Mouse (Mus musculus): ENCODE measurements around the gene Tfec. TPM values are rescaled to one million over a fixed set of nuclear protein-coding genes. Genes with fewer than 3 reads are reported as not detected.

Tfec gene
- polyA plus RNA-seq, 1 experiment from 2014 or later = 4.4 TPM

GRCm38 (mm10) chr6:16828304-16828703 lies 69.9 kb downstream of the Tfec start:
- no peak overlapping the region for H3K27ac ChIP-seq (ENCODE audit: low read depth, low read length)
- no peak for ATAC-seq (replicated peaks; ENCODE audit: low FRiP score)

GRCm38 (mm10) chr6:16821985-16822384 lies 76.3 kb downstream of the Tfec start:
- WGBS = 50% methylated on average over 1 of the region's 1 CpGs
- ATAC-seq (replicated peaks; ENCODE audit: low FRiP score) (no peak), DNase-seq (ENCODE audit: low spot score) (no peak)
- H3K27ac ChIP-seq (ENCODE audit: low read depth, low read length) = no peak overlapping the region
- no peaks in the 10 kb centered on the region for H3K9me3 ChIP-seq (ENCODE audit: control insufficient read depth, low read length)
- no peaks in the 10 kb centered on the region for H3K27me3 ChIP-seq (replicated peaks; ENCODE audit: control insufficient read depth, insufficient read depth, low read length)
- no peaks in the 10 kb centered on the region for H3K36me3 ChIP-seq (ENCODE audit: control insufficient read depth, insufficient read depth, low read length)
- no peak overlapping the region for H3K9ac ChIP-seq (ENCODE audit: low read depth, low read length)
- no peak overlapping the region for H3K4me2 ChIP-seq
- no peak overlapping the region for H3K4me3 ChIP-seq (ENCODE audit: low read depth, low read length)
- H3K4me1 ChIP-seq (replicated peaks; ENCODE audit: control insufficient read depth, insufficient read depth, low read length) = no peaks in the 10 kb centered on the region

More at GRCm38 (mm10) chr6:16828304-16828703, 69.9 kb downstream of the Tfec start:
- Histone ChIP-seq H3K27me3 (replicated peaks; ENCODE audit: control insufficient read depth, insufficient read depth, low read length) (no peaks in the 10 kb centered on the region), H3K9me3 (ENCODE audit: control insufficient read depth, low read length) (no peaks in the 10 kb centered on the region), H3K4me1 (replicated peaks; ENCODE audit: control insufficient read depth, insufficient read depth, low read length) (no peaks in the 10 kb centered on the region), H3K4me3 (ENCODE audit: low read depth, low read length) (no peak overlapping the region), H3K36me3 (ENCODE audit: control insufficient read depth, insufficient read depth, low read length) (no peaks in the 10 kb centered on the region), H3K4me2 (no peak overlapping the region), H3K9ac (ENCODE audit: low read depth, low read length) (no peak overlapping the region)
- no peak for DNase-seq (ENCODE audit: low spot score)

GRCm38 (mm10) chr6:16806302-16806701 lies 91.9 kb downstream of the Tfec start:
- WGBS = 77% methylated on average over 1 of the region's 1 CpGs
- Histone ChIP-seq H3K4me3 (ENCODE audit: low read depth, low read length) (no peak overlapping the region), H3K36me3 (ENCODE audit: control insufficient read depth, insufficient read depth, low read length) (no peaks in the 10 kb centered on the region), H3K27me3 (replicated peaks; ENCODE audit: control insufficient read depth, insufficient read depth, low read length) (no peaks in the 10 kb centered on the region), H3K4me1 (replicated peaks; ENCODE audit: control insufficient read depth, insufficient read depth, low read length) (no peaks in the 10 kb centered on the region), H3K27ac (ENCODE audit: low read depth, low read length) (no peak overlapping the region), H3K9ac (ENCODE audit: low read depth, low read length) (no peak overlapping the region), H3K9me3 (ENCODE audit: control insufficient read depth, low read length) (no peaks in the 10 kb centered on the region), H3K4me2 (no peak overlapping the region)
- ATAC-seq (replicated peaks; ENCODE audit: low FRiP score) (no peak), DNase-seq (ENCODE audit: low spot score) (no peak)

GRCm38 (mm10) chr6:16797669-16798068 lies 100.6 kb downstream of the Tfec start:
- no peaks in the 10 kb centered on the region for H3K27me3 ChIP-seq (replicated peaks; ENCODE audit: control insufficient read depth, insufficient read depth, low read length)
- H3K27ac ChIP-seq (ENCODE audit: low read depth, low read length) = no peak overlapping the region
- no peak overlapping the region for H3K9ac ChIP-seq (ENCODE audit: low read depth, low read length)
- H3K36me3 ChIP-seq (ENCODE audit: control insufficient read depth, insufficient read depth, low read length) = no peaks in the 10 kb centered on the region
- no peak overlapping the region for H3K4me2 ChIP-seq
- no peak for DNase-seq (ENCODE audit: low spot score)
- no peak overlapping the region for H3K4me3 ChIP-seq (ENCODE audit: low read depth, low read length)
- no peak for ATAC-seq (replicated peaks; ENCODE audit: low FRiP score)
- 47% methylated on average over 10 of the region's 10 CpGs for WGBS
- H3K4me1 ChIP-seq (replicated peaks; ENCODE audit: control insufficient read depth, insufficient read depth, low read length) = no peaks in the 10 kb centered on the region
- H3K9me3 ChIP-seq (ENCODE audit: control insufficient read depth, low read length) = no peaks in the 10 kb centered on the region

- no peak for DNase-seq (ENCODE audit: low spot score)
- Histone ChIP-seq H3K36me3 (ENCODE audit: control insufficient read depth, insufficient read depth, low read length) (no peaks in the 10 kb centered on the region), H3K4me1 (replicated peaks; ENCODE audit: control insufficient read depth, insufficient read depth, low read length) (no peaks in the 10 kb centered on the region), H3K4me2 (no peak overlapping the region), H3K27me3 (replicated peaks; ENCODE audit: control insufficient read depth, insufficient read depth, low read length) (no peaks in the 10 kb centered on the region), H3K4me3 (ENCODE audit: low read depth, low read length) (no peak overlapping the region), H3K27ac (ENCODE audit: low read depth, low read length) (no peak overlapping the region), H3K9me3 (ENCODE audit: control insufficient read depth, low read length) (no peaks in the 10 kb centered on the region), H3K9ac (ENCODE audit: low read depth, low read length) (no peak overlapping the region)
- 71% methylated on average over 9 of the region's 9 CpGs for WGBS
- ATAC-seq (replicated peaks; ENCODE audit: low FRiP score) = no peak
Observed at GRCm38 (mm10) chr6:16796914-16797313, 101.3 kb downstream of the Tfec start.

- no peak overlapping the region for H3K9ac ChIP-seq (ENCODE audit: low read depth, low read length)
- 67% methylated on average over 7 of the region's 7 CpGs for WGBS
- DNase-seq (ENCODE audit: low spot score) (no peak), ATAC-seq (replicated peaks; ENCODE audit: low FRiP score) (no peak)
- no peak overlapping the region for H3K4me3 ChIP-seq (ENCODE audit: low read depth, low read length)
- H3K27ac ChIP-seq (ENCODE audit: low read depth, low read length) = no peak overlapping the region
- no peak overlapping the region for H3K4me2 ChIP-seq
- H3K27me3 ChIP-seq (replicated peaks; ENCODE audit: control insufficient read depth, insufficient read depth, low read length) = no peaks in the 10 kb centered on the region
- no peaks in the 10 kb centered on the region for H3K36me3 ChIP-seq (ENCODE audit: control insufficient read depth, insufficient read depth, low read length)
- no peaks in the 10 kb centered on the region for H3K4me1 ChIP-seq (replicated peaks; ENCODE audit: control insufficient read depth, insufficient read depth, low read length)
- no peaks in the 10 kb centered on the region for H3K9me3 ChIP-seq (ENCODE audit: control insufficient read depth, low read length)
Observed at GRCm38 (mm10) chr6:16794036-16794435, 104.2 kb downstream of the Tfec start.

- H3K27ac ChIP-seq (ENCODE audit: low read depth, low read length) = no peak overlapping the region
- H3K9ac ChIP-seq (ENCODE audit: low read depth, low read length) = no peak overlapping the region
- no peak for DNase-seq (ENCODE audit: low spot score)
- H3K4me1 ChIP-seq (replicated peaks; ENCODE audit: control insufficient read depth, insufficient read depth, low read length) = no peaks in the 10 kb centered on the region
- H3K4me2 ChIP-seq = no peak overlapping the region
- H3K4me3 ChIP-seq (ENCODE audit: low read depth, low read length) = no peak overlapping the region
- 88% methylated on average over 3 of the region's 3 CpGs for WGBS
- H3K9me3 ChIP-seq (ENCODE audit: control insufficient read depth, low read length) = no peaks in the 10 kb centered on the region
- H3K36me3 ChIP-seq (ENCODE audit: control insufficient read depth, insufficient read depth, low read length) = no peaks in the 10 kb centered on the region
- no peak for ATAC-seq (replicated peaks; ENCODE audit: low FRiP score)
- H3K27me3 ChIP-seq (replicated peaks; ENCODE audit: control insufficient read depth, insufficient read depth, low read length) = no peaks in the 10 kb centered on the region
Observed at GRCm38 (mm10) chr6:16785166-16785565, 113.1 kb downstream of the Tfec start.

Other genes with a start within 250 kb of the Tfec start
- 20.5 and 22.0 TPM in 2 replicates for gene Tes, start 166.7 kb upstream of the Tfec start, polyA plus RNA-seq (2014; fragmentation: Nextera tagmentation; extraction: Ambion mirVana)